Mouse (Mus musculus) heart, adult 2 months (tissue): ENCODE data around the gene Tshz2. TPM values are rescaled to one million over a fixed set of nuclear protein-coding genes. Genes with fewer than 3 reads are reported as not detected.
A peak's percentile ranks its signal among the peaks of the same experiment; 100 is the strongest.

ENCODE experiments used
- DNase-seq, 2 experiments: peaks; one replicate each; pipeline ENCODE4 v3.0.0; 2021
- H3K27ac ChIP-seq: fragments of 200-600 bp; 2 replicates; pipeline ENCODE4 v1.8.1; 2022
- H3K27me3 ChIP-seq: fragments of 200-500 bp; 2 replicates; pipeline ENCODE4 v1.6.1; 2012; ENCODE audit warnings: mild to moderate bottlenecking, low read length, inconsistent platforms, mixed read lengths; ENCODE audit not compliant: control insufficient read depth, insufficient read depth
- H3K36me3 ChIP-seq: fragments of 200-500 bp; 2 replicates; pipeline ENCODE4 v1.6.1; 2012; ENCODE audit warnings: low read length, inconsistent platforms; ENCODE audit not compliant: control insufficient read depth, insufficient read depth
- H3K4me1 ChIP-seq: fragments of 200-500 bp; 2 replicates; pipeline ENCODE4 v1.6.1; 2011; ENCODE audit warnings: low read length; ENCODE audit not compliant: control insufficient read depth, insufficient read depth
- H3K4me3 ChIP-seq: fragments of 200-600 bp; 2 replicates; pipeline ENCODE4 v1.8.1; 2022
- H3K79me2 ChIP-seq: fragments of 200-500 bp; replicated peaks from 2 replicates; pipeline ENCODE4 v1.6.1; 2012; ENCODE audit warnings: mild to moderate bottlenecking, inconsistent platforms, low read length, moderate library complexity, mixed read lengths; ENCODE audit not compliant: control insufficient read depth, insufficient read depth
- H3K9ac ChIP-seq: fragments of 200-500 bp; 2 replicates; pipeline ENCODE4 v1.6.1; 2012; ENCODE audit warnings: low read depth, mild to moderate bottlenecking, control low read depth, inconsistent platforms, low read length, mixed read lengths
- CTCF ChIP-seq: fragments of 200-600 bp; IDR thresholded peaks from 2 replicates; pipeline ENCODE4 v1.8.1; 2022; ENCODE audit warnings: antibody characterized with exemption, mild to moderate bottlenecking, moderate library complexity
- EP300 ChIP-seq: fragments of 200-500 bp; IDR thresholded peaks from 2 replicates; pipeline ENCODE4 v1.6.1; 2011; ENCODE audit warnings: low read depth, low read length, control low read depth; ENCODE audit not compliant: insufficient read depth
- POLR2A ChIP-seq: fragments of 200-500 bp; IDR thresholded peaks from 2 replicates; pipeline ENCODE4 v1.6.1; 2011; ENCODE audit warnings: mild to moderate bottlenecking, low read depth, low read length, control low read depth; ENCODE audit not compliant: insufficient read depth
- WGBS: fragments of 180-500 bp; shearing (Covaris S2); methylation state at CpG from one replicate; pipeline ENCODE4 v1.1.7; 2018; 5-methylcytosine and 5-hydroxymethylcytosine counted together
- intact Hi-C: fragments of 180-260 bp; cut with DNase I; formaldehyde crosslinking; loops from one replicate; pipeline ENCODE4 v1.15.1; 2025
- polyA plus RNA-seq: library from polyadenylated mRNA; depleted of rRNA; stranded (reverse); fragments of >200 nt; gene quantifications from 2 replicates; pipeline ENCODE4 v1.2.3, GENCODE M21; 2012
- total RNA-seq, 2 experiments: library from RNA; stranded (reverse); gene quantifications; 2 replicates each; pipeline ENCODE4 v1.2.3; 2021

Gene Tshz2
- total and polyA plus RNA-seq, 3 experiments: 8.2 to 12.9 (median 12.1) TPM

DNA sequence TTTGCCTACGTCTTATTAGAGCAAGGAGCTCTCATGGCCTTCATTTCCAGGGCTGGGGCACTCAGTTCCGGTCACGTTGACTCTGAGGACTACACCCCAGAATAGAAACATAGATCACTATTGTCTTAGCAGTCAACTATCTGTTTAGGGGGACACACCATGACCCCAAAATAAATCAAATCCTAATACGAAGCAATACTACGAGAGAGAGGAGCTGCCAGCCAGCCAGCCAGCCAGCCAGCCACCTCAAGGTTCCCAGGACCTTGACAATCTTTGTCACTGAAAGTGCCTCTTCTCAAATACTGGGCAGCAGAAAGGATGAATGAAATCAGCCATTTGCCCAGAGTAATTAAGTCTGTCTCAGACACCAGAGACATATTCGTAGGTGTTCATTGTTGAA lies 393.1 kb downstream of the Tshz2 start:
- Histone ChIP-seq H3K36me3 (no peaks in the 10 kb centered on the region), H3K4me1 (no peaks in the 10 kb centered on the region), H3K9ac (no peak overlapping the region), H3K27me3 (no peaks in the 10 kb centered on the region), H3K27ac (no peak overlapping the region), H3K4me3 (no peak overlapping the region), H3K79me2 (no peaks in the 10 kb centered on the region)
- WGBS: 94% methylated on average over 6 of the region's 6 CpGs
- no peak for DNase-seq
- TF ChIP-seq EP300 (no peak), CTCF (no peak), POLR2A (no peak)
- intact Hi-C loops: no loop called here

DNA sequence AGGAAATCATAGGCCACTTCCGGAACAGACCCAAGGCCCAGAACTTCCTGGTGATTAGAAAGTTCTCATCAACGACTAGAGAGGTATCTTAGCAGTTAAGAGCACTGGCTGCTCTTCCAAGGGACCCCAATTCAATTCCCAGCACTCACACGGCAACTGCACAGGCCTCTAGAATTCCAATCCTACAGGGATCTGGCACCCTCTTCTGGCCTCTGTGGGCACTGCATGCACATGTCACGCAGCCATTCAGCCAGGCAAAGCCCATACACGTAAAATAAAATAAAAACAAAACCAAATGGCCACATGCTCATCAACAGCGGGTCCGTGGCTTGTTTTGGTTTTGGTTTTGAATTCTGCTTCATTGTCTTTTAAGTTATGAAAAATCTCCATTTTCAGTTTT lies 395.0 kb downstream of the Tshz2 start:
- Histone ChIP-seq H3K4me3 (no peak overlapping the region), H3K27ac (no peak overlapping the region), H3K27me3 (no peaks in the 10 kb centered on the region), H3K4me1 (no peaks in the 10 kb centered on the region), H3K79me2 (no peaks in the 10 kb centered on the region), H3K36me3 (no peaks in the 10 kb centered on the region), H3K9ac (no peak overlapping the region)
- intact Hi-C loops: no loop called here
- DNase-seq: no peak
- TF ChIP-seq POLR2A: no peak
- TF ChIP-seq CTCF: peak; percentile 54
- 82% methylated on average over 7 of the region's 7 CpGs for WGBS

DNA sequence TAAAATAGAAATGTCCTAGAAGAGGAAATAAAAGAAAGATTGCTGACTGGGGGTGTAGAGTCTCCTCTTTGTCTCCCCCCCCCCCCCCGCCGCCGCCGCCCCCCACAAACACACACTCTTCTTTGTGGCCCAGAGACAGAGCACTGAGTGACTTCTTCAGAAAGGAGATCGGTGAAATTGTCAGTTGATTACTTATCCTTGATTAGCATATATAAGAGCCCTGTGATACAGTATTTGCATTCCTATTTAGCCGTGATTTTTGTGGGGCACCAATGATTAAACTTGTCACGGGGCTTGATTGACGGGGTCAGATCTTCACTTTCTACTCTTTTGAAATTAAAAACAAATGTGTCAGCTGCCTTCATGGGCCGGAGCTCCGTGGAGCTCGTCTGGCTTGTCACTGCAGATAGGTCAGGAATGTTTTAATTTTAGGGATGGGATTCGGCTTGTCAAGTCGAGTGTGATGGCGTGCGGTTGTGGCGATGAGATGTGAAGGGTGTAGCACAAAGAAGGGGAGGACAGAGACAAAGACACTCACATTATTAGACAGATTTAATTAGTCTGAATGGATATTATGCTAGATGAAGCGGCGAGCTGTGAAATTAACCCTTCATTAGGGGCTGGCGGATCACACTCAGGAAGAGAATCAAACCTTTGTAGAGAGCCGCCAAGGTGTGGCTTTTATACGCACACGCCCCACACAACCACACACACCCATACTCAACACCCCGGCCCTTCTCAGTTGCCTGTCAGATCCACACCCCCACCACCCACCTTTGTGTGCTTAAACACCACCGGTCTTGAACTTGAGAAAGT lies 395.9 kb downstream of the Tshz2 start:
- Histone ChIP-seq H3K4me1 (no peaks in the 10 kb centered on the region), H3K27ac (no peak overlapping the region), H3K36me3 (no peaks in the 10 kb centered on the region), H3K4me3 (no peak overlapping the region), H3K79me2 (no peaks in the 10 kb centered on the region), H3K27me3 (no peaks in the 10 kb centered on the region), H3K9ac (no peak overlapping the region)
- TF ChIP-seq CTCF (no peak), EP300 (no peak), POLR2A (no peak)
- no peak for DNase-seq
- intact Hi-C loops: no loop called here
- WGBS: 81% methylated on average over 24 of the region's 24 CpGs

DNA sequence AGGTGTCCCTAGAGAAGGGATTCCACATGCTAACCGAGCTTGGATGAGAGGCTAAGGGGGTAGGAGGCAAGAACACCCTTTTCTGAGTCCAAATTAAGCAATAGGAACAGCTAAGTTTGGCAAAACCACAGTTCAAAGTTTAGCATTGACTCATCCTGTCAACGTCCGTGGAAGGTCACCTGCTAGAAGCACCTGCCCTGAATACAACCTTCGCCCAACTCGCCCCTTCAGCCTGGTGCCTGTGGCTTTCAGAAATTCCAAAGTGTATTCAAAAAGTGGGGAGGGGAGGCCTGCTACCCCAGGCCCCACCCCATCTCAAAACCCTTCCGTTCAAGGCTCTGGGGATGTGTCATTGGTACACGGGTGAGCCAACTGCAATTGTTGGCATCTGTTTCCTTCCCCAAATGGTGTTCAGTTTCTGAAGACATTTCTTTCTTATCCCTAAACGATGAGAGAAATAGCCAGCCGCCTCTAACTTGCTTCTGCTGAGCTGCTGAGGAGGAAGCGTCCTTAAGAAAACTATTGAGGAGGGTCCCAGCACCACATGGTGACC lies 396.6 kb downstream of the Tshz2 start:
- H3K79me2 ChIP-seq: no peaks in the 10 kb centered on the region
- H3K27ac ChIP-seq: no peak overlapping the region
- TF ChIP-seq EP300 (no peak), POLR2A (no peak), CTCF (no peak)
- no peak overlapping the region for H3K9ac ChIP-seq
- no peaks in the 10 kb centered on the region for H3K4me1 ChIP-seq
- intact Hi-C loops: no loop called here
- WGBS: 86% methylated on average over 10 of the region's 10 CpGs
- no peak for DNase-seq
- no peaks in the 10 kb centered on the region for H3K27me3 ChIP-seq
- H3K36me3 ChIP-seq: no peaks in the 10 kb centered on the region
- H3K4me3 ChIP-seq: no peak overlapping the region

DNA sequence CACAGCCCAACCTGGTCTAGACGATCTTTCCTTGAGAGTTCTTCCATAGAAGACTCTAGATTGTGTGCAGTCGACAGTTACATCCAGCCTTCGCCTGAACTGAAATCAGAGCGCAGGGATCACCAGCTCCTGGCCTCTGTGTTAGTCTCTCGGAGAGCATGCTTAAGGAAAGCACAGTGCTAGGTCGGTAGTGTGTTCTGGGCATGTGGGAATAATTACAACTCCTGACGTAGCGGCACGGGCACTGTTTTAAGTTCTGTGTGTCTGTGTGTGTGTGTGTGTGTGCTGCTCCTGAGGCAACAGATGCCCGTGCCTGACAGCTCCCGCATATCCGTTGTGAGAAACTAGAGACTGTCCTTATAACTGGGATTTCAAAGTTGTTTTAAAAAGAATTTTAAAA lies 398.4 kb downstream of the Tshz2 start:
- TF ChIP-seq EP300 (no peak), CTCF (no peak), POLR2A (no peak)
- Histone ChIP-seq H3K9ac (no peak overlapping the region), H3K4me1 (no peaks in the 10 kb centered on the region), H3K36me3 (no peaks in the 10 kb centered on the region), H3K4me3 (no peak overlapping the region), H3K27ac (no peak overlapping the region), H3K27me3 (no peaks in the 10 kb centered on the region), H3K79me2 (no peaks in the 10 kb centered on the region)
- no peak for DNase-seq
- intact Hi-C loops: no loop called here
- 95% methylated on average over 12 of the region's 12 CpGs for WGBS

DNA sequence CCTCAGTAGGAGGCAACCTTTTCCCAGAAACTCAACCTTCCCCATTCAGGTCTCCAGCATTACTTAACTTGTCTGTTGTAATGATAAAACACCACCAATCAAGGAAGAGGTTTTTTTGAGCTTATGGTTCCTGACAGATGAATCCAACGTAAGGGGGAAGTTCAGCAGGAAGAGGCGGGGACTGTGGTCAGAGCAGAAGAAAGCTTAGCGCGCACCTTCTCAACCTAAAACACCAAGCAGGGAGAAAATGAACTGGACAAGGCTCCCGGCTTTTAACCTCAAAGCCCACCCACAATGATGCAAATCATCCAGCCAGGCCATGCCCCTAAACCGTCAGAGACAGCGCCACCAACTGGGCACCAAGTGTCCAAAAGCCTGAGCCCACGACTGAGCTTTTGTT lies 399.1 kb downstream of the Tshz2 start:
- Histone ChIP-seq H3K27me3 (no peaks in the 10 kb centered on the region), H3K9ac (no peak overlapping the region), H3K79me2 (no peaks in the 10 kb centered on the region), H3K36me3 (no peaks in the 10 kb centered on the region), H3K4me3 (no peak overlapping the region), H3K27ac (no peak overlapping the region), H3K4me1 (no peaks in the 10 kb centered on the region)
- WGBS: 73% methylated on average over 8 of the region's 8 CpGs
- no peak for DNase-seq
- TF ChIP-seq CTCF (no peak), POLR2A (no peak)
- intact Hi-C loops: no loop called here
